Mouse (Mus musculus) hindbrain, embryonic 16.5 days (tissue): ENCODE measurements around the gene Slc13a2. TPM values are rescaled to one million over a fixed set of nuclear protein-coding genes. Genes with fewer than 3 reads are reported as not detected.

Experiments used
- ATAC-seq: fragments of 200-750 bp; cut with Nextera tagmentation; 2 replicates; pipeline ENCODE4 v1.8.0; 2017; ENCODE audit warnings: moderate TSS enrichment, moderate library complexity
- H3K27ac ChIP-seq: fragments of 300-500 bp; sonication (generic); 2 replicates; pipeline ENCODE4 v1.5.1; 2014; ENCODE audit warnings: low read depth, mild to moderate bottlenecking, control low read depth, low read length, moderate library complexity
- H3K27me3 ChIP-seq: fragments of 300-500 bp; sonication (generic); replicated peaks from 2 replicates; pipeline ENCODE4 v1.6.1; 2014; ENCODE audit warnings: low read length; ENCODE audit not compliant: control insufficient read depth, insufficient read depth
- H3K36me3 ChIP-seq: fragments of 300-500 bp; sonication (generic); 2 replicates; pipeline ENCODE4 v1.6.1; 2014; ENCODE audit warnings: mild to moderate bottlenecking, low read length, moderate library complexity, mixed read lengths; ENCODE audit not compliant: control insufficient read depth, insufficient read depth
- H3K4me1 ChIP-seq: fragments of 300-500 bp; sonication (generic); 2 replicates; pipeline ENCODE4 v1.6.1; 2014; ENCODE audit warnings: low read depth, low read length; ENCODE audit not compliant: control insufficient read depth, insufficient read depth
- H3K4me2 ChIP-seq: fragments of 300-500 bp; sonication (generic); 2 replicates; pipeline ENCODE4 v1.6.1; 2014; ENCODE audit warnings: mild to moderate bottlenecking, low read length, control low read depth, moderate library complexity
- H3K4me3 ChIP-seq: fragments of 300-500 bp; sonication (generic); 2 replicates; pipeline ENCODE4 v1.5.1; 2014; ENCODE audit warnings: mild to moderate bottlenecking, low read length, control low read depth, moderate library complexity
- H3K9ac ChIP-seq: fragments of 300-500 bp; sonication (generic); 2 replicates; pipeline ENCODE4 v1.6.1; 2014; ENCODE audit warnings: low read depth, mild to moderate bottlenecking, control low read depth, low read length, moderate library complexity
- H3K9me3 ChIP-seq: fragments of 300-500 bp; sonication (generic); 2 replicates; pipeline ENCODE4 v1.6.1; 2014; ENCODE audit warnings: mild to moderate bottlenecking, low read length, moderate library complexity; ENCODE audit not compliant: control insufficient read depth
- WGBS: fragments of 180-500 bp; shearing (Covaris S2); extraction: QIAGEN DNeasy Blood & Tissue Kit; methylation state at CpG from one replicate; pipeline ENCODE4 v1.1.7; 2014; 5-methylcytosine and 5-hydroxymethylcytosine counted together
- polyA plus RNA-seq: library from polyadenylated mRNA; unstranded; fragments of >200 nt; fragmentation: Nextera tagmentation; extraction: Ambion mirVana; gene quantifications from 2 replicates; pipeline ENCODE4 v1.2.1, GENCODE M21; 2015

Slc13a2 gene
- polyA plus RNA-seq, 1 experiment from 2014 or later, result not detected

GRCm38 (mm10) chr11:78370389-78370788 is 51.6 kb downstream of the Slc13a2 start:
- no peaks in the 10 kb centered on the region for H3K36me3 ChIP-seq
- no peak overlapping the region for H3K27ac ChIP-seq
- no peak overlapping the region for H3K9ac ChIP-seq
- H3K9me3 ChIP-seq, result no peaks in the 10 kb centered on the region
- no peak for ATAC-seq
- no peaks in the 10 kb centered on the region for H3K4me1 ChIP-seq
- H3K4me3 ChIP-seq, result no peak overlapping the region
- no peaks in the 10 kb centered on the region for H3K27me3 ChIP-seq
- H3K4me2 ChIP-seq, result no peak overlapping the region
- WGBS, result 71% methylated on average over 1 of the region's 1 CpGs

GRCm38 (mm10) chr11:78367456-78368225 is 54.4 kb downstream of the Slc13a2 start:
- H3K9me3 ChIP-seq, result no peaks in the 10 kb centered on the region
- H3K27me3 ChIP-seq, result no peaks in the 10 kb centered on the region
- no peak overlapping the region for H3K27ac ChIP-seq
- no peak for ATAC-seq
- no peaks in the 10 kb centered on the region for H3K4me1 ChIP-seq
- no peaks in the 10 kb centered on the region for H3K36me3 ChIP-seq
- no peak overlapping the region for H3K4me2 ChIP-seq
- no peak overlapping the region for H3K9ac ChIP-seq
- 92% methylated on average over 15 of the region's 15 CpGs for WGBS
- H3K4me3 ChIP-seq, result no peak overlapping the region

DNA sequence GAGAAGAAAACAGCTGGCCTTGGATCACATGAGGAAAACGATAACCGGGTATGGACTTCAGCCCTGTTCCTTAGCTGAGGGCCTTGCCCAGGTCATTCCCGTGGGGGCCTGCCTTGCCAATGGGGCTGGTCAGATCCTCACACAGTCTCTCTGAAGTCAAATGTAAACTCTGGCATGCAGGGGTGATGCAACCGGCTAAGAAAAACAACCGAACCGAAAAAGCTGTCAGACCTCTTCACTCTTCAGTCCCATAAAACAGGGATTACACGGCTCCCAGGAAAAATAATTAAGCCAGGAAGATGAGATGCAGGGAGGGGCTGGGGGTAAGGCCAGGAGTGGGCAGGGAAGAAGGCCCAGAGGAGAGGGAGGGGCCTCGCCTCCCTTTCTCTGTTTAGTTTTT is 57.9 kb downstream of the Slc13a2 start:
- Histone ChIP-seq H3K4me1 (peaks cover 2% of the 10 kb centered on the region; the same call in 1 of the 2 replicates), H3K9ac (no peak overlapping the region), H3K27ac (no peak overlapping the region), H3K4me2 (no peak overlapping the region), H3K27me3 (no peaks in the 10 kb centered on the region), H3K9me3 (no peaks in the 10 kb centered on the region), H3K36me3 (no peaks in the 10 kb centered on the region), H3K4me3 (no peak overlapping the region)
- 58% methylated on average over 8 of the region's 8 CpGs for WGBS
- no peak for ATAC-seq

- no peak overlapping the region for H3K4me3 ChIP-seq
- no peak overlapping the region for H3K27ac ChIP-seq
- H3K36me3 ChIP-seq, result no peaks in the 10 kb centered on the region
- H3K4me1 ChIP-seq, result peaks cover 2% of the 10 kb centered on the region; the same call in 1 of the 2 replicates
- ATAC-seq, result no peak
- no peaks in the 10 kb centered on the region for H3K27me3 ChIP-seq
- no peak overlapping the region for H3K4me2 ChIP-seq
- no peaks in the 10 kb centered on the region for H3K9me3 ChIP-seq
- H3K9ac ChIP-seq, result no peak overlapping the region
- 79% methylated on average over 13 of the region's 13 CpGs for WGBS
Measured at GRCm38 (mm10) chr11:78363309-78364007, 58.6 kb downstream of the Slc13a2 start.

DNA sequence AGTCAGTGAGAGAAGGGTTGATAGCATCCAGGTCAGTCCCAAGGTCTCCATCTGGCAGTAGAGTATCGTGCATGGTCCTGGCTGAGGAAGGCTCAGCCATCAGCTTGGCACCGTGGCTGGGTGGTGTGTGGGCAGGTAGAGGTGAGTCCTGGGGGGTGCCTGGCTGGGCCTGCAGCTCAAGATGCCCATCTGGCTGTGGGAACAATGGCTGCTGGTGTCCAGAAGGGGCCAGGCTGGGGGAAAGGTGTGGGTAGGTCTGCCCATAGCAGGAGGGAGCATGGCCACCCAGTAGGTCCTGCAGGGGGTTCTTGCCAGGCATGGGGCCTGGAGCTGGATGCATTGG is 61.3 kb downstream of the Slc13a2 start:
- no peak overlapping the region for H3K9ac ChIP-seq
- H3K36me3 ChIP-seq, result no peaks in the 10 kb centered on the region
- no peaks in the 10 kb centered on the region for H3K27me3 ChIP-seq
- 66% methylated on average over 2 of the region's 2 CpGs for WGBS
- H3K9me3 ChIP-seq, result no peaks in the 10 kb centered on the region
- ATAC-seq, result no peak
- peak overlapping the region; percentile 57; the same call in 1 of the 2 replicates for H3K4me2 ChIP-seq
- no peak overlapping the region for H3K4me3 ChIP-seq
- H3K4me1 ChIP-seq, result peaks cover 2% of the 10 kb centered on the region; the same call in 1 of the 2 replicates
- no peak overlapping the region for H3K27ac ChIP-seq

DNA sequence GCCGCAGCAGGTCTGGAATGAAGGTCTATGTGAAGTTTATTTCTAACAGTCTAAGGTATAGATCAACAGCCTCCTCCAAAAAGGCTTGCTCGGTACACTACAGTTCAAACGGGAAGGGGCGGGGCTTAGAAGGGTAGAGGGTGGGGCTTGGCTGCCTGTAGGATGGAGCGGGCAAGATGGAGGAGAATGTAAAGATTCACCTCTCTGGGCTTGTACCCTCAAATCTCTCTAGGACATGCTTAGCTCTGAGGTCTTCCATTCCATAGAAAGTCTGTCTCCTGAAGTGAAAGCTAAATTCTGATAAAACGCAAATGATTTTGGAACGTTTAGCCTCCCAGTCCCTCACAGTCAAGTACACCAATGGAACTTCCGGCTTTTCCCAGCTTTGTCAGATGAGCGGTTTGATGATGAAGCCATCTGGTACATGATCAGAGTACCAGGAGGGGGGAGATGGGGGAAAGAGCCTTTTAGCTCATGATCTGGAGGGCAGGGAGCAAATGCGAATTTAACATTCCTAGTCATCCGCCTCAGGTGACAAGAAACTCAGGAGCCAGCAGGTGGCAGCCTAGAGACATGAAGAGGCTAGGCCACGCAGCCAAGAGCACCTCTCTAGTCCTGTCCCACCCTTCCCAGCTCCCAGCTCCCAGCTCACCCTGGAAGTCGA is 61.8 kb downstream of the Slc13a2 start:
- ATAC-seq, result peak; percentile 67
- 0 out of 2 replicates have a peak overlapping the region, but pooled peaks have one; percentile 35 for H3K9ac ChIP-seq

GRCm38 (mm10) chr11:78358330-78359007 is 63.5 kb downstream of the Slc13a2 start:
- Histone ChIP-seq H3K36me3 (no peaks in the 10 kb centered on the region), H3K4me3 (no peak overlapping the region), H3K9me3 (no peaks in the 10 kb centered on the region), H3K4me2 (no peak overlapping the region), H3K9ac (no peak overlapping the region), H3K27me3 (no peaks in the 10 kb centered on the region), H3K4me1 (peaks cover 2% of the 10 kb centered on the region; the same call in 1 of the 2 replicates), H3K27ac (no peak overlapping the region)
- no peak for ATAC-seq
- WGBS, result 15% methylated on average over 21 of the region's 22 CpGs

More for the DNA sequence above, 61.8 kb downstream of the Slc13a2 start:
- 12% methylated on average over 13 of the region's 13 CpGs for WGBS
- H3K27me3 ChIP-seq, result no peaks in the 10 kb centered on the region
- peak overlapping the region; percentile 57 for H3K4me2 ChIP-seq
- H3K36me3 ChIP-seq, result no peaks in the 10 kb centered on the region
- H3K9me3 ChIP-seq, result no peaks in the 10 kb centered on the region
- H3K4me1 ChIP-seq, result peaks cover 2% of the 10 kb centered on the region; the same call in 1 of the 2 replicates
- no peak overlapping the region for H3K27ac ChIP-seq
- peak overlapping the region; percentile 18 for H3K4me3 ChIP-seq

DNA sequence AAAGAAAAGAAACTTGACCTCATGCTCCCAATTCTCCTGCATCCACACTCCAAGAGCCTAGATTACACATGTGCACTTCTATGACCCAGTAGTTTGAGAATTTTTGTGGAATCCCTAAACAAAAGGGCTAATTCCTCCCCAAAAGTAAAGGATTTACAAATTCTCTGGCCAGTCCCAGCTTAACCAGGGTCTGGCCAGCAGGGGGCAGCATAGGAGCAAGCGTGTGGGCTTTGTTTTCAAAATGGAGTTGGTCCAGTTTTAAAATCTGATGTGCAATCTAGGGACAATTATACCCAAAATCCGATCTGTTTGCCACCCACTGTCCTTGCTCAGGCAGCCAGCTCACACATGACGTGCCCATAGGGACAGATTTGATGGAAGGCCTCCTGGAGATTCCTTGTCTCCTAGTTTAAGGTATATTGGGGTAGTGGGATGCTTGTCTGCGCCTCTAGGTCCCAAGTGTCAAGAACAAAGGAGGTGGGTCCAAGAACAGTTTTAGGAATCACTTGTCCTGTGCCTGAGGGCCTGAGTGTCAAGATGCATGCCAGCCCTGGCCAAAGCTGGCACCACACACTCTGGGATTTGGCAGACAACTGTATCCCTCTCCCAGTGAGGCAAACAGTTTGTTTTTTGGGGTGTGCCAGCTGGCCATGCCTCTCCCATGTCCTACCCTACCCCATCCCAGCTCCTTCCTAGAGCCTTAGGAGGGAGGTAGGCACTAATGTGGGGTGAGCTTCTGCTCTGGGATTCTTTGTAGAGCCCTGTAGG is 66.4 kb downstream of the Slc13a2 start:
- H3K4me3 ChIP-seq, result no peak overlapping the region
- H3K27me3 ChIP-seq, result no peaks in the 10 kb centered on the region
- no peaks in the 10 kb centered on the region for H3K36me3 ChIP-seq
- no peak overlapping the region for H3K4me2 ChIP-seq
- H3K4me1 ChIP-seq, result peaks cover 2% of the 10 kb centered on the region; the same call in 1 of the 2 replicates
- 29% methylated on average over 4 of the region's 4 CpGs for WGBS
- H3K9ac ChIP-seq, result no peak overlapping the region
- H3K27ac ChIP-seq, result no peak overlapping the region
- peak; percentile 56; the same call in 1 of the 2 replicates for ATAC-seq
- no peaks in the 10 kb centered on the region for H3K9me3 ChIP-seq
